Mouse (Mus musculus) small intestine, adult 2 months (tissue): ENCODE results near the gene Apol9b. TPM values are rescaled to one million over a fixed set of nuclear protein-coding genes. Genes with fewer than 3 reads are reported as not detected.
A peak's percentile ranks its signal among the peaks of the same experiment; 100 is the strongest.

Experiments used
- H3K27ac ChIP-seq: fragments of 200-500 bp; 2 replicates; pipeline ENCODE4 v1.5.1; 2012; ENCODE audit warnings: low read depth, low read length, control low read depth, inconsistent platforms; ENCODE audit not compliant: insufficient read depth
- H3K27me3 ChIP-seq: fragments of 200-500 bp; 2 replicates; pipeline ENCODE4 v1.6.1; 2012; ENCODE audit warnings: mild to moderate bottlenecking, moderate library complexity, low read length, inconsistent platforms; ENCODE audit not compliant: control insufficient read depth, insufficient read depth
- H3K36me3 ChIP-seq: fragments of 200-500 bp; 2 replicates; pipeline ENCODE4 v1.6.1; 2012; ENCODE audit warnings: mild to moderate bottlenecking, low read length, control low read depth, inconsistent platforms; ENCODE audit not compliant: control insufficient read depth, insufficient read depth
- H3K4me1 ChIP-seq: fragments of 200-500 bp; 2 replicates; pipeline ENCODE4 v1.6.1; 2012; ENCODE audit warnings: low read length, inconsistent platforms, mixed read lengths; ENCODE audit not compliant: control insufficient read depth, insufficient read depth, insufficient read length
- H3K4me3 ChIP-seq: fragments of 200-500 bp; 2 replicates; pipeline ENCODE4 v1.5.1; 2012; ENCODE audit warnings: low read depth, mild to moderate bottlenecking, control low read depth, inconsistent platforms, low read length, moderate library complexity
- CTCF ChIP-seq: fragments of 200-500 bp; IDR thresholded peaks from 2 replicates; pipeline ENCODE4 v1.5.1; 2012; ENCODE audit warnings: low read depth, mild to moderate bottlenecking, control low read depth, inconsistent platforms, low read length, moderate library complexity, mixed read lengths; ENCODE audit not compliant: insufficient replicate concordance, insufficient read length; ENCODE audit errors: extremely low read depth
- POLR2A ChIP-seq: fragments of 200-500 bp; IDR thresholded peaks from 2 replicates; pipeline ENCODE4 v1.6.1; 2012; ENCODE audit warnings: low read depth, mild to moderate bottlenecking, control low read depth, inconsistent platforms, low read length, moderate library complexity
- WGBS: fragments of 180-500 bp; shearing (Covaris S2); methylation state at CpG from one replicate; pipeline ENCODE4 v1.1.7; 2018; 5-methylcytosine and 5-hydroxymethylcytosine counted together
- polyA plus RNA-seq: library from polyadenylated mRNA; depleted of rRNA; stranded (reverse); fragments of >200 nt; gene quantifications from 2 replicates; pipeline ENCODE4 v1.2.3, GENCODE M21; 2012

Apol9b gene
- polyA plus RNA-seq, 1 experiment = 102 TPM

GRCm38 (mm10) chr15:77763050-77763449, 34.2 kb downstream of the Apol9b start:
- TF ChIP-seq POLR2A (no peak), CTCF (no peak)
- no peaks in the 10 kb centered on the region for H3K27me3 ChIP-seq
- WGBS = 91% methylated on average over 16 of the region's 16 CpGs
- H3K27ac ChIP-seq = no peak overlapping the region
- H3K4me3 ChIP-seq = no peak overlapping the region
- no peaks in the 10 kb centered on the region for H3K4me1 ChIP-seq
- peaks cover 83% of the 10 kb centered on the region for H3K36me3 ChIP-seq

GRCm38 (mm10) chr15:77763702-77764101, 34.9 kb downstream of the Apol9b start:
- no peak for TF ChIP-seq CTCF
- TF ChIP-seq POLR2A = no peak
- H3K4me1 ChIP-seq = no peaks in the 10 kb centered on the region
- peaks cover 90% of the 10 kb centered on the region for H3K36me3 ChIP-seq
- 67% methylated on average over 11 of the region's 11 CpGs for WGBS
- H3K27me3 ChIP-seq = no peaks in the 10 kb centered on the region
- no peak overlapping the region for H3K4me3 ChIP-seq
- peak overlapping the region; percentile 31; the same call in 1 of the 2 replicates for H3K27ac ChIP-seq

DNA sequence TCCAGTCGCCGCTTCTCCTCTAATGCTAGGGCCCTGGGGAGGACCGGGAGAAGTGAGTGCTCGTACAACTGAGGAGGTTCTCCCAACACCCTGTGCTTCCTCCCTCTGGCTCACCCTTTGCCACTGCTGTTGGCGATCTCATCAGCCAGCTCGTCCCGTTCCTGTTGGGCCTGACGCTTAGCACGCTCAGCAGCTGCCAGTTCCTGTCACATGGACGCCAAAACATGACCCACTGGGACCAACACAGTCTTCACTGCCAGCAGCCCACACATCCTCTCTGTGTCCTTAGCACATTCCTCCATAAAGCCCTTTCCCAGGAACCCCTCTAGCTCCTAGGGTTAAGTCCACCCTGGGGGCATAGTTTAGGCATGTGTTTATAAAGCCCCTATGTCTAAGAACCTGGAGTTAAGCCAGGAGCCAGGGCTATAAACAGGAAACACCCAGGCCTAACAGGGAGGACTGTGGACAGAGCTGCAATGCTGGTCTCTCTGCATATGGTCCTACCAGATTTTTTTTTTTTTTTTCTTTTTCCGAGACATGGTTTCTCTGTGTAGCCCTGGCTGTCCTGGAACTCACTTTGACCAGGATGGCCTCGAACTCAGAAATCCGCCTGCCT, 35.7 kb downstream of the Apol9b start:
- Histone ChIP-seq H3K27ac (peak overlapping the region; percentile 31), H3K36me3 (peaks cover 96% of the 10 kb centered on the region)

GRCm38 (mm10) chr15:77765484-77766093, 36.8 kb downstream of the Apol9b start:
- no peak overlapping the region for H3K27ac ChIP-seq
- no peak overlapping the region for H3K4me3 ChIP-seq
- H3K36me3 ChIP-seq = peaks cover 99% of the 10 kb centered on the region
- H3K27me3 ChIP-seq = no peaks in the 10 kb centered on the region
- TF ChIP-seq POLR2A (no peak), CTCF (no peak)
- WGBS = 89% methylated on average over 16 of the region's 16 CpGs
- no peaks in the 10 kb centered on the region for H3K4me1 ChIP-seq

More for the DNA sequence above, 35.7 kb downstream of the Apol9b start:
- no peaks in the 10 kb centered on the region for H3K4me1 ChIP-seq
- H3K27me3 ChIP-seq = no peaks in the 10 kb centered on the region
- no peak overlapping the region for H3K4me3 ChIP-seq
- 73% methylated on average over 13 of the region's 13 CpGs for WGBS
- TF ChIP-seq POLR2A = no peak
- no peak for TF ChIP-seq CTCF

- TF ChIP-seq CTCF = no peak
- no peak for TF ChIP-seq POLR2A
- H3K36me3 ChIP-seq = peaks cover 99% of the 10 kb centered on the region
- no peak overlapping the region for H3K27ac ChIP-seq
- no peaks in the 10 kb centered on the region for H3K4me1 ChIP-seq
- no peaks in the 10 kb centered on the region for H3K27me3 ChIP-seq
- whole genome bisulfite sequencing = 89% methylated on average over 11 of the region's 11 CpGs
- H3K4me3 ChIP-seq = no peak overlapping the region
Measured at GRCm38 (mm10) chr15:77766981-77767380, 38.1 kb downstream of the Apol9b start.

DNA sequence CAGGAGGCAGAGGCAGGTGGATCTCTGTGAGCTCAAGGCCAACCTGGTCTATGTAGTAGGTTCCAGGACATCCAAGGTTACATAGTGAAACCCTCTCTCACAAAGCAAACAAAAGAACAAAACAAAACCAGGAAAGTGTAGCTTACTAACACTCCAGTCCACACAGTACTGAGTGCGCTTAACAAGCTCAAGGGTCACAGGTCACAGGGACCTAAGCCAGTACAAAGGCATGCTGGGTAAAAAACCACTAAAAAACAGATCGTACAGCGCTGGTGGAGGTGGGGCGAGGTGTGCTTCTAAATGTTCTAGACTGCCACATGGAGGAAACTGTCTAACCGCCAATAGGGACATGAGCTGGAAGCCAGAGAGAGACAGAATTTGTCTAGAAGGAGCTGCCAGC, 41.5 kb downstream of the Apol9b start:
- Histone ChIP-seq H3K27me3 (no peaks in the 10 kb centered on the region), H3K27ac (no peak overlapping the region), H3K36me3 (peaks cover 97% of the 10 kb centered on the region), H3K4me3 (no peak overlapping the region), H3K4me1 (no peaks in the 10 kb centered on the region; the same call in 1 of the 2 replicates)
- WGBS = 81% methylated on average over 5 of the region's 5 CpGs
- TF ChIP-seq POLR2A (no peak), CTCF (no peak)

GRCm38 (mm10) chr15:77770942-77771341, 42.1 kb downstream of the Apol9b start:
- Histone ChIP-seq H3K4me3 (no peak overlapping the region), H3K4me1 (no peaks in the 10 kb centered on the region; the same call in 1 of the 2 replicates), H3K27ac (no peak overlapping the region), H3K36me3 (peaks cover 97% of the 10 kb centered on the region), H3K27me3 (no peaks in the 10 kb centered on the region)
- TF ChIP-seq POLR2A = no peak
- no peak for TF ChIP-seq CTCF
- 95% methylated on average over 9 of the region's 9 CpGs for WGBS
